Comparison of ENCODE assay signal across 7 mouse cellular contexts in the genomic region with DNA sequence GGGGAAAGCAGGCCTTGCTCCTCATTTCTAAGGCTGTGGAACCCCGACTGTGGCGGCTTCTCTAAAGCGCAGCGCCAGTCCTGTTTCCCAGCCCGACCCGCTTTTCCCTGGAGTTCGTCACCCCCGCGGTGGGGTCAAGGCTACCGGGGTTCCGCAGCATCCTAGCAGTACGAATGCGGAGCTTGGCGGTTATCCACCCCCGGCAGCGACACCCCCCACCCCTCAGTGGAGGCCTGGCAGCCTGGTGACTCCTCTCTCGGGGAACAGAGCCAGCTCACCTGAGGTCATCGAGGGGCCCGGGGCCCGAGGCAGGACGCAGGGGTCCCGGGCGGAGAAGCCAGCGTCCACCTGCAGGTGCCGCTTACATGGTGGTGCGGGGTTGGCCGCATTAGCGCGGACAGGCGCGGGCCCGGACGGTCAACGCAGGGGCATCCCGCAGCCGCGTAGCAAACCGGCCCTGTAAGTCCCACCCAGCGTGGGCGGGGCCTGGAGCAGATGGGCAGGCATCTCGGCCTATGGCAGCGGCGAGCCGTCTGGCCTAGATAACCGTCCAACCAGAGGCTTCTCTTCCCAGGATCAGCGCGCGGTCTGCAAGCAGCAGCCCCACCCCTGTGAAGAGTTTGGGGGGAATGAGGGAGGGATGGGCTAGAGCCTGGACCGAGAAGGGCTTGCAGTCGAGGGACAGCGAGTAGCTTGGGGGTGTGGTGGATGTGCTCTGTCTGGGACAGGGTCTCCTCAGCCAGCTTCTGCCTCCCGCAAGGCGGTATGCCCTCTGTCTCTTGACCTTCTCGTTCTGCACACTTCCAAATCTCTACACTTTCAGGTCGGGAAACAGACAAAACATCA. TPM values are rescaled to one million over a fixed set of nuclear protein-coding genes. Genes with fewer than 3 reads are reported as not detected.
A peak's percentile ranks its signal among the peaks of the same experiment; 100 is the strongest.
DNase-seq lines count a peak whose midpoint lies in the region; ATAC-seq lines count a peak whose summit lies in the region.

Abhd8 (minus strand) TSS at position 468 of the 846 bp plus-strand sequence.

- H3K4me2 ChIP-seq in intestine, embryonic 15.5 days (replicated peaks), result peak within 1 kb of the TSS; percentile 86

- intact Hi-C loops in left cerebral cortex, postnatal 25 days (cut with DNase I), result loop anchor here (2.0 to 5.0 kb wide), 3 partner anchors 79 to 566 kb away; partner anchors contain the start of genes Mvb12a, Nr2f6 and Rpl18a

- peak; percentile 98 to 99 for DNase-seq in adrenal gland, adult (ENCODE audit: inconsistent age in 2 of 2, low spot score in 1 of 2)
- peak; percentile 98 for DNase-seq in embryo, embryonic 10.5 days (ENCODE audit: low spot score)
- peak; percentile 97 for DNase-seq in gastrocnemius, postnatal 25 days
- DNase-seq in left cerebral cortex, postnatal 25 days (ENCODE audit: low spot score in 2 of 2), result peak; percentile 99
- peak; percentile 96 for DNase-seq in midbrain, embryonic 10.5 days (ENCODE audit: low spot score)
- peak; percentile 97 for DNase-seq in right cerebral cortex, postnatal 4 days

- H3K4me1 ChIP-seq in intestine, embryonic 15.5 days (replicated peaks), result peaks cover 24% of the 10 kb centered on the region
- peaks cover 48% of the 10 kb centered on the region for H3K4me1 ChIP-seq in midbrain, embryonic 10.5 days

- WGBS in intestine, embryonic 15.5 days, result under 1% methylated on average over 55 of the region's 55 CpGs
- WGBS in midbrain, embryonic 10.5 days, result under 1% methylated on average over 55 of the region's 55 CpGs

- peak; percentile 80 for ATAC-seq in intestine, embryonic 15.5 days

- H3K27me3 ChIP-seq in intestine, embryonic 15.5 days (replicated peaks), result no peaks in the 10 kb centered on the region
- peaks cover 20% of the 10 kb centered on the region for H3K27me3 ChIP-seq in midbrain, embryonic 10.5 days (ENCODE audit: low read depth, poor library complexity, severe bottlenecking)

- H3K4me3 ChIP-seq in intestine, embryonic 15.5 days (replicated peaks), result peak within 1 kb of the TSS; percentile 88
- peak within 1 kb of the TSS; percentile 91 for H3K4me3 ChIP-seq in midbrain, embryonic 10.5 days

- peak within 1 kb of the TSS; percentile 90 for H3K27ac ChIP-seq in intestine, embryonic 15.5 days
- peak within 1 kb of the TSS; percentile 91 for H3K27ac ChIP-seq in midbrain, embryonic 10.5 days (replicated peaks)

- H3K36me3 ChIP-seq in intestine, embryonic 15.5 days, result peaks cover 9% of the 10 kb centered on the region
- peaks cover 42% of the 10 kb centered on the region for H3K36me3 ChIP-seq in midbrain, embryonic 10.5 days

- peak within 1 kb of the TSS; percentile 80 for H3K9ac ChIP-seq in intestine, embryonic 15.5 days

- no peaks in the 10 kb centered on the region for H3K9me3 ChIP-seq in intestine, embryonic 15.5 days
- no peaks in the 10 kb centered on the region for H3K9me3 ChIP-seq in midbrain, embryonic 10.5 days (replicated peaks)

RNA-seq across cellular contexts. Expression of gene Abhd8, which starts in this region (rescaled TPM):
- total RNA-seq in gastrocnemius, postnatal 25 days (2021), result 10 to 100 TPM; 27.6 to 28.9 TPM
- polyA plus RNA-seq in intestine, embryonic 15.5 days (2015; fragmentation: Nextera tagmentation; extraction: Ambion mirVana), result 34.6 and 37.5 TPM in 2 replicates
- 100 to 1,000 TPM; 299 to 324 TPM for total RNA-seq in left cerebral cortex, postnatal 25 days (2021)
- 75.0 and 78.3 TPM in 2 replicates for polyA plus RNA-seq in midbrain, embryonic 10.5 days (2016; fragmentation: Nextera tagmentation; extraction: Ambion mirVana)

Comparison
In these comparisons a context has a peak if more than half of its experiments do, and no peak if none do; other contexts are left out.
1. Peak in every context shown above with its lines: DNase-seq, ATAC-seq, H3K4me3 ChIP-seq and H3K27ac ChIP-seq.
2. RNA of gene Abhd8 (total RNA-seq): 299 to 324 TPM in left cerebral cortex, postnatal 25 days; 27.6 to 28.9 TPM in gastrocnemius, postnatal 25 days; every median in the first group is over 10 times any median in the second.